Mouse (Mus musculus) spleen, adult 12 weeks (tissue): ENCODE results near the gene Dmbx1.

ENCODE experiments used
- DNase-seq: peaks from one replicate; pipeline ENCODE4 v3.0.0; 2022; ENCODE audit warnings: low spot score

Dmbx1 gene

DNA sequence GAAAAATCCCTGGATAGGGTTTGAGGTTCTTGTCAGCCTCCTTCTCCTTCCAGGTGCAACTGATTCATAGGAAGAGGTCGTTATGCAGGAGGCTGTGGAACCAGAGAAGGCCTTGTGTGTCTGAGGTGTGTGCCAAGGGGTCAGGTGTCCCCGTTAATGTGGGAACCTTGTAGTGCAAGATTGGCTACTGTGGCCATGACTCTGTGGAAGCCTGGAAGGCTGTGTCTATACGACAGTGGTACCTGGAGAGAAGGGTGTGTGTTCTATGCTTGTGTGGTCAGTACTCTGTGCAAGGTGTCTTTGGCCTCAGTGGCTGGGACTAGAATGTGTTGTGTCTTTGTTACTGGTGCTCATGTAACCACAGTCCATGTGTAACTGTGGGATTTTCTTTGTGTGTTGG is 955 bp upstream of the Dmbx1 start:
- no peak for DNase-seq

DNA sequence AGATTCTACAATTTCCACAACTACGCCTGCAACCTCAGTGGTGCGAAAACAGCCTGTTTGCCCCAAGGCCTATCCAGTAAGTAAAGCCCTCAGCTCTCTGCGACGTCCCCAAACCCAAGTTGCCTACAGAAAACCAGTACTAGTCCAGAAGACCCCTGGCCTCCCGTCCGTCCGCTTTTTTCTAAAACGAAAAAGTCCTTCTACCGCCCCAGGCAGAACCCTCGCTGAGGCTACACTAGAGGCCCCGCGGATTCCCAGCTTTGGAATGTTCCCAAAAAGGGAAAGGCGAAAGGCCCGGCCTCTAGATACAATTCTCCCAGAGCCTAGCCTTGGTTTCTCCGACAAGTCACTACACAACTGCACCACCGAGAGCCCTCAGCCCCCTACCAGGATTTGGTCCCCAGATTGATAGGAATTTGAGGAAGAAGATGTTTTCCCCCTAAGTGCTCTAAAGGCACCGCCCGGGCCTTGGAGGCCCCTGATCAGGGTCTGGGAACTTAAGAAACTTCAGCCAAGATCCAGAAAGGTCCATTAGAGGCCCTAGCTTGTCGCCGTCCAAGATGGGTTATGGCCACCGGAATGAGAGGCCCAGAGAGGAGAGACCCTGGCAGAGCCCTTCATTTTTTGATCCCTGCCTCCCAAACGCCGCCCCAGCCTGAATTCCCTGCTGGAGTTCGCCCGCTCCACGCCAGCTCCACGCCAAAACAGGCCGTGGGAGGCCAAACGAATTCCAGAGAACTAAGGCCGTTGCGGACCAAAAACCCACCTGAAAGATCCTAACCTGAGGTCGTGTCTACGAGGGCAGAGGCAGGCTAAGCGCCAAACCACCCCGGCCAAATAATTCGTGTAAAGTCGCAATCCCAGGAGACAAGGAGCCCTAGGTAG is 1.2 kb downstream of the Dmbx1 start:
- no peak for DNase-seq

DNA sequence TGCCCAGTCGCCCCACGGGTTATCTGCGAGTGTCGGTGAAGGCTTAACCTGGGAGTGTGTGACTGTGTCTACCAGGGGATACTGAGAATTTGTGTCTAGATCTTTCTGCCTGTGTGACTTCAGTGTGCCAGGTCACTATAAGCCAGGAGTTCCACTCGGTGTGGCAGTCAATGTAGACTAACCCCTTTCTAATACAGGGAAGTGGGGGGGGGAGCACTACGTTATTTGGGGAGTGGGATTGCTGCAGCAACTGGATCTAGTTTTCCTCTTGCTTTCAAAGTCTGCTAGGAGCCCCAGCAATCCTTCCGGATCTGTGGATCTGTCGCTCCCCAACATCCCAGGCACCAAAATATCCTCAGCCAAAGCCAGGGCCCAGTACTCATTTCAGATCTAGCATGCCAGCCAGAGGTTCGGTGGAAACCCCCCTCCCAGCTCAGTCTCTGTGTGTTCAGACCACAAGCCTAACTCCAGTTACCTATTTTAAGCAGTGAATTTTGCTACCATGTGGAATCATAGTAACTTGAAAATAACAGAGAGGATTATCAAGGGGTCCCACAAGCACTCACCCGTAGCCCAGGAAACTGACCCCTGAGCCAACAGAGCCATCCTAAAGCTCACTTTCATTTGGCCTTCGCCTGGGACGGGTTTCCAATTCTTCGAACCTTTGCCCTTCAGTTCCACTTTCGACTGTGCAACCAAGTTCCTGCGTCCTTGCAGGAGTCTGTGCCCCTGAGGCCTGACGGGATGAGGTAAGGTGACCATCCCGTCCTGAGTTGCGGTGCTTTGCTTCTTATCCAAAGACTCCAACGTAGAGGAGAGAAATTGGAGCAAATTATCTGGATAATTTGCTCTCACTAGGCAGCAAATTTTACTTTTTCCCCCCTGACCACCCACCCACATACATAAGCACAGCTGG is 2.4 kb downstream of the Dmbx1 start:
- DNase-seq: no peak

DNA sequence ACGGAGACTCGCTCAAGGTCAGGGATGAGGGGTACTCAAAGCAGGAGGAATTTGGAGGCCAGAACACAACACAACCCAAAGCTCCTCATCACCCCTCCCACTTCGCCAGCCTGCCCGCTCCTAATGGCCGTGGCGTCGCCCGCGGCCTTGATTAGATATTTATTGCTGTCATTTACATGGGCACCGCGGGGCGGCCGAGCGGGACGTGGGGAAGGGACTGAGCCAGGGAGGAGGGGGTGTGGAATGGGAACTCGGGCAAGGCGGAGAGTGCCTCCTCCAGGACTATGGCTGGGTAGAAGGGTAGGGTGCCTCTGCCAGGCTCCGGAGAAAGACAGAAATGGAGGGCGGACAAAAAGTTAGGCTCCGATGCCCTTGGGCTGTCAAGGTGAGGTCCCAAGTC is 3.1 kb downstream of the Dmbx1 start:
- DNase-seq: no peak

DNA sequence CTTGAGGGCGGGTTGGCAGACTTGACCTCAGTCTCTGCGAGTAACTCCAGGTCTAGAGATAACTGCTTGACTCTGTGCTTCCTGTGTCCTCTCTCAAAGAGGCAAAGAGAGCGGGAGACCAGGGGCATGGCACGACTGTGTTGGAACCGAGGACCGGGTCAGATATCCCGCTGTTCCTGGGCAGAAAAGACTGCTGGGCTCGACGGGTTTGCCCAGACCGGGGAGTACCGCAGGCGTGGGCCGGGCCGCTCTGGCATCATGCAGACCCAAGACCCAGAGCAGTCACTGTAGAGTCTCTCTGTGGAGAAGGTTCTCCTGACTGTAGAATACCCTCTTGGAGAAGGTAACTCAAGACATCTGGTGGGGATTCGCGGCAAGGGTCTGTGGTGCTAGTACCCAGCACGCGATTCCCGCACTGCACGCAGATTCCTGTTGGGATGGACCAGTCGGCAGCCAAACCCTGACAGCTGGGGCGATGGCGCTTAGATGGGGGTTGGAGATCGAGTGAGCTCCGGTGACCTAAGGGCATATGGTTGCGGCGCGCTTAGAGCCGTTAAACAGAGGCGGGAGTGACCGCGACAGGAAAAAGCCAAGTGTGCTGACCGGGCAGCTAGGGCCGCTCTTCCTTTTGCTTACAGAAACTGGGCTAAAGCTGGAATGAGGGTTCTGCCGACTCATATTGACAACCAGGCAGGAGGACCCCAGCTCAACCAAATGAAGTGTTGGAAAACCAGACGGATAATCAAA is 3.7 kb downstream of the Dmbx1 start:
- no peak for DNase-seq

DNA sequence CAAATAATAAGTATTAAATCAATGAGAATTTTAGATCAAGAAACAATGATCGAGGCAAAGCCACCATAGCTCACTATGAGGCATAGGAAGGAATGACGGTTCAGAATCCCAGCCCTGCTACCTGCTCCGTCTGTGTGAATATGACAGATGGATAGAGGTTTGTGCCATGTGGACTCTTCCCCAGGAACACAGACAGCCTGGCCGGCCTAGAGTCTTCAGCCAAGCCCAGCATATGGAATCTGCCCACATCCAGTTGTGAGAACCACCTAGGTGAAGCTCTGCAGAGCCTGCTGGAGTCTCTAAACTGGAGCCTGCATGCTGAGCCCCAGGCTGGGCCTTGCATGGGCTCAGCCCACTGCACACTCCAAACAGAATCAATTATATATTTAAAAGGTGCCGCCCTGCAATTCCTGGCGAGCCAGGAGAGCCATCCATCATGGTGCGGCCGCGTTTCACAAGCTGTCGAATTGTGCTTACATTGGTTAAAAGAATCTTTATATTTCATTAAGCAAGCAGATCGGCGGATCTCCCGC is 8.1 kb downstream of the Dmbx1 start:
- no peak for DNase-seq

DNA sequence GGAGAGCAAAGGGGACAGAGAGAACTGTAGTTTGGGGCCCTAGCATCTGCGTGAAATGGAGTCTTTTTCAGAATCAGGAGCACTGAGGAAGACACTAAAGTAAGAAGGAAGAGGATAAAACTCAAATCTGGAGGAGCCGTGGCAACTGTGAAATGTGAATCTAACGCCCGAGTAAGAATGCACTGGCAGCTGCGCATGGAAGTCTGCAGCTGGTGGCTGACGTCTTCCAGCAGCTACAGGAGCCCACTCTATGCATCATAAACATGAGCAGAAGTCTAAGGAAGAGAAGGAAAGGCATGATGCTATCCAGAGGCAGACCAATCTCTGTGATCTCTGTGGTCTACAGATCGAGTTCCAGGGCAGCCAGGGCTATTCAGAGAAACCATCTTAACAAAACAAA is 12.1 kb downstream of the Dmbx1 start:
- no peak for DNase-seq

DNA sequence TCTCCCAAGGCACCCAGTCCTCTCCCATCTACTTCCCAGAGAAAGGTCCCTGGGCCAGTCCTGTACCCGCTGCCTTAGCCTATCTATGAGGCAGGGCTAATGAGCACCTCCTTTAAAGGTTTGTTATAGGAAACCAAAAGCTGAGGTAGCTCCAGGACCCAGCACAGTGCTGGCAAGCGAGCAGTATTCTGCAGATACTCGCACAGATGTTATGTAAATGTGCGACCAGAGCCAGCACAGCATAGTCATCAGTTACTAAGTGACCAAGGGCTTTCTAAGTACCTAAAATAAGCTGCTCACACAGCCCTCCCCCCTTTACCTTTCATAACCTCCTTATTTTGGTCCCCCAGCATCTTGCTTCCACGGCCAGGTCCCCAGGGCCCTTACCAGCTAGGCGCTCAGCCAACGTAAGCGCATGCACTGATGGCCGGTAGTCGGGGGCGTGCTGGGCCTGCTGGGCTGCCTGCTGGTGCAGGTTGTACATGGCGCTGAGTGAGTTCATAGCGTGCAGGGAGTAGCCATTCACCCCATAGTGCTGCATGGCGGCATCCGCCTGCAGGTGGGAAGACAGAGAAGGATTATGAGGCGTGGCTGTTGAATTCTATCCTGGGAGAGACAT is 16.4 kb downstream of the Dmbx1 start:
- DNase-seq: no peak

DNA sequence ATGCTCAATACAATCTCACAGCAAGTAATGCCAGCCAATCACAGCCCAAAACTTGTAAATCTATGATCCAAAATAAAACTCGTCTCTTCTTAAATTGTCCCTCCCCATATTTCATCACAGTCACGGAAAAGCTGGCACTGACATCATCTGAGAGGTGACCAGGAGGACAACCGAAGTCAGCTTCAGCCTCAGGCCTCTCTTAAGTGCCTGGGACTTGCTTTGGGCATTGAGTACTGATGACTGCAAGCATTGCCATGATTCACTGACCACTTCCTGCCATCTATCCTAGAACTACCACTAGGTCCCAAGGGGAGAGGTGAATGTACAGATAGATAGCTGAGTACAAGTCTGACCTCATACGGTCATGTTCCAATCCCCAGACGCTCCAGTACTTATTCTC is 17.0 kb downstream of the Dmbx1 start:
- DNase-seq: no peak

DNA sequence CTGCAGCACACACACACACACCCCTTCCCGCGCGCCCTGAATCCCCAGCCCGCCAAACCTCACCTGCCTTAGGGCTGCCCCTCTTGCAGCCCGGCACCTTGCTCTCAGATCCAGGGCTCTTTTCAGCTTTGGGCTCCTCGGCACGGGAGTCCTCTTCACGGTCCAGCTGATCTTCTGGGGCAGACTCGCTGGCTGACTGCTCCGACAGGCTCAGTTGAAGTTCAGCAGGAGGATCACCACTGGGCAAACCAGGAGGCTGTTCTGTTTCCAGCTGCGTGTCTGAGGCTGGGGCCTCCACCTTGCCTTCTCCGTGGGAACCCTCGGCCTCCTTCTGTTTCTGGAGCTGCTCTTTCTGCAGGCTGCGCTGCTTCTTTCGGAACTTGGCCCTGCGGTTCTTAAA is 19.8 kb downstream of the Dmbx1 start:
- DNase-seq: no peak

DNA sequence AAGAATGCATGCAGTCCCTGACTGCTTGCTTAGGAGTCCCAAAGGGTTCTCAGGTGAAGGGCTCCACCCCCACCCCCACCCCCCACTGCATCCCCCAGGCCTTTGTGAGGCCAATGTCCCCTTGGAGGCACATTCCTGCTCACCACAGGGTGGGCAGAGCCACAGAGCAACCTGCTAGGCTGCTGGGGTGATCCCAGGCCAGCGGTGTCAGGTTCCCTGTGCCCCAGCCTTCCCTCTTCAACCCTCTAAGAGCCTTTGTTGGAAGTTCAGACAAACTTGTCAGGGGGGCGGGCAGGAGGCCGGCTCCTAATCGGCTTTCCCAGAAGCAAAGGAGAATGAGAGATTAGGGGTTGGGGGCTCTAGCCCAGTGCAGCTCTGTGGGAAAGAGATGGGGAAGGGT is 28.1 kb downstream of the Dmbx1 start:
- no peak for DNase-seq

DNA sequence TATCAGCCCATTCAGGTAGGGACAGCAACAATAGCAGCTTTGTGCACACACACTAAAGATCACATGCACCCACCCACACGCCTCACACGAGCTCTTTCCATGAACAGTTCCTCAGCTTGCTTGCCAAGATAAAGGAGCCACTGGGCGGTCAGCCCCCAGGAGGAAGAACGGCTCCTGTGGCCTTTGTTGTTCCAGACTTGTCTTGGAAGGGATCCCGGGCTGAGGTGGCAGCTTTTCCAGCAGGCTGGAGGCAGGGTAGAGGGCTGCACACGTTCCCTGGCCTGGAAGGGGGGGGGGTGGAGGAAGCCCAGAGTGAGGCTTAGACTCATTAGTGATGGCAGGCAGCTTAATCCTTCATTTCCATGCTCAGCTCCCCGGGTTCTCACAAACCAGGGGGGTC is 31.1 kb downstream of the Dmbx1 start:
- no peak for DNase-seq

DNA sequence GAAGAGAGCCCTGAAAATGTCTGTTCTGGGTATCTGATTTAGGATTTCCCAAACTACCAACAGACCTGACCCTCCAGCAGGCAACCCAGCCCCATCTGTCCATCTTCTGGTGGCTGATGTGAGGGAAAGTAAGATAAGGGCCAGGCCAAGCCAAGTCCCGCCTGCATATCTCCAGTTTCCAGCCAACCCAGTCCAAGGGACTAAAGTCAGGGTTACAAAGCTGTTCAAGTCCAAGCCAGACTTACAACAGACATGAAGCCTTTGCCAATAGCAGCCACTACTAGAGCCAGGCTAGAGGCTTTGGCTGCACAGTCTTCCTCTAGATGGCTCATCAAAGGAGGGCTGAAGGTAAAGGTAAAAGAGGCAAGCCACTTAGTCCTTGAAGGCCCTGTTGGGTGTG is 31.7 kb downstream of the Dmbx1 start:
- no peak for DNase-seq

DNA sequence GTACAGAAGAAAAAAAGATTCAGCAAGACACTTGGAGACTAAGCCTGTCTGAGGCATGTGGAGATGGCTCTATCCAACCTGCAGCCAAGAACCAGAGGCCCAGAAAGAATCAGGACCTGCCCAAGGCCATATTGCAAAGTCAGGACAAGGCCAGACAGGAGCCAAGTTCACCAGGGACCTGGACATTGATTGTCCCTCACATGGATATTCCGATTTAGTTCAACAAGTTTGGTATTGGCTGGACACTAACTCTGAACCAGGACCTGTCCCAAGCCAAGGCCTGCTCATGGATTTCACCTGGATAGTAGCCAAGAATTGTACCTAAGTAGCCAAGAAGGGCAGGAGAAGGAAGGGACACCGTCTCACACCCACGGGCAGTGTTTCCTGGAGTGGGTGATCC is 32.9 kb downstream of the Dmbx1 start:
- DNase-seq: no peak

DNA sequence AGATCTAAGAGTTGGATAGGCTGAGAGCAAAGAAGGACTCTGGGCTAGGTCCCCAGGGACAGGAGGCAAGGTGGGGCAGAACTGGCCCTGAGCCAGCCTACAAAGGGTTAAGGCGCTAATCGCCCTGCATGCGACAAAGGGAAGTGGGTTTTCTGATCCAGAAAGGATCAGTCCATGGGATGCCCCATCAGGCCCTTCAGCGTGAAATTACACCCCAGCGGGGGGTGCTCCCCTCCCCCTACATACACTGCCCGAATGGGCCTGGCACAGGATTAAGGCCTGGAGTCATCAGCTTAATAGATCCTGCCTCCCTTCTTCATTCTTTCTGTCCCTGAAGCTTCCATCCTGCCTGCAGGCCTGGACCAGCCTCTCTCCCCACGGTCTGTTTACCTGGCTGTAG is 34.0 kb downstream of the Dmbx1 start:
- no peak for DNase-seq

DNA sequence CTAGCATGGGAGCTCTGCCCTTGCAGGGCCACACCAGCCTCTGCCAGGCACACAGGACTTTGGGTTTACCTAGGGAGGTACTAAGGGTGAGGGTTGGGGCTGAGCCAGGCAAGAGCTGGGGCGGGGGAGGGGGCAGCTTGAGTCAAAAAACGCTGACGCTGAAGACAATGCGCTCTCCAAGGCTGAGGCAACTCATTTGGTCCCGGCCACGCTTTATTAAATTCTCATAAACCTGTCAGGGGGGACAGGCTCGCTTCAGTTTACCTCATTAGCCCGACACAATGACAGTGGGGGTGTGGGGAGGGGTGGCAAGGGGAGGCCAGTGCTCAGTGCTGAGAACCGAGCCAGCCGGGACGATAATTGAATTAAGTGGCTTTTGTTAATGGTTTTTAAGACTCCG is 35.4 kb downstream of the Dmbx1 start:
- DNase-seq: no peak

DNA sequence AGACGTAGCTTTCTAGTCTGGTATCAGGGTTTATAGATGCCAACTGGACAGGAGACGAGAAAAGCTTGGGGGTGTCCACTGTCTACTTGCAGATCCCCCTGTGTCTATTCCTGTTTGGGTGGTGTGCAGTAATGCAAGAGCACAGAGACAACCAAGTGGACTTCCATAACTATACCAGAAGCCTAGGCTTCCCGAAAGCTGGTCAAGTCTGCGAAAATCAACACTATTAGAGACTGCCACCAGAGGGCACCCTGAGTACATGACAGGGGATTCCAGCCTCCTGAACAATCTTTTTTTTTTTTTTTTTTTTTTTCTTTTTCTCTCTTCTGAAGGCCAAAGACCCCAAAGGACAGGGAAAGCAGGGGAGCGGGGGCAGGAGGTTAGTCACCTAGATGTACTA is 36.9 kb downstream of the Dmbx1 start:
- DNase-seq: peak; percentile 23

DNA sequence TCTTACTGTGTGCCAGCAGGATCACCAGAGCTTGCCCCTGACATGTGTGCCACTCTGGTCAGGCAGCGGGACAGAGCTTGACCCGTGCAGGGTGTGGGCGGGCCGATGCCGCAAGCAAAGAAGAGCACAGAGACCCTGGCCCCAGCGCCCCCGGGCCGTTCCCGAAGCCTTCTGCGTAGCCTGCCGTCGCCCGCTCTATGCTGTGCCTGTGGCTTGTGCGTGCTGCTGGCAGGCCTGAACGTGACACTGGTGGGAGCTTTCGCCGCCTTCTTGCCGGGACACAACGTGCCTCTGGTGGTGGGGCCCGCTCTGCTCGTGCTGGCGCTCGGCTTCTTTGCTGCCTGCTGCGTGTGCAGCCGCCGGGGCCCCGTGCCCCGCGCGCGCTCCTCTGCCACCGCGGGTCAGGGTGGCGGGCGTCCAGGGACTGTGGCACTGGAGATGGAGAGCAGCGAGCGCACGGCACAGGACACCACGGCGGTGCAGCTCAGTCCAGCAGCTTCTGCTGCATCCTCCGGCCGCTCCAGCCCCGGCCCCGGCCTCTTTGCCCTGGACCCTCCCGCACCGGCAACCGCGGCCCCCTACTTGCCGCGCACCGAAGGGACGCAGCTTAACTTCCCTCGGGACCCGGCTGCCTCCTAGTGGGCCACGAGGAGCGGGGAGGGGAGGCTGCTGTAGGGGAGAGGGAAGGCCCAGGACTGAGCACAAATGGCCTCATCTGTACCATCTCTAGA is 41.7 kb downstream of the Dmbx1 start:
- DNase-seq: no peak

DNA sequence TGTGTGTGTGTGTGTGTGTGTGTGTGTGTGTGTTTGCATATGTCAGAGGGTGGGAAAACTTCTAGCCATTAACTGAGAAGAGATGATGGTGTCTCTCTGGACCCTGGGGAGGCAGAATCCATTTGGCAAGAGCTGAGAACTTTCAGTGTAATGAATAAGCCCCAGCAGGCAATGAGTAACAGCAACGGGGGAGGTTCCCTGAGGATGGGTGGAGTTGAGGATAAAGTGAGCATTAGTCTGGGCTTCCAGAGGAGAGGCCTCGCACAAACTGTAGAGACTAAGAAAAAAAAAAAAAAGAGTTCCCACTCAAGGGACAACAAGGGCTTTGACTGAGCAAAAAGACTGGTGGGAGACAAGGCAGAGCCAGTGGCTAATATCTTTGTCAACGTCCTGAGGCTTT is 45.4 kb downstream of the Dmbx1 start:
- no peak for DNase-seq

DNA sequence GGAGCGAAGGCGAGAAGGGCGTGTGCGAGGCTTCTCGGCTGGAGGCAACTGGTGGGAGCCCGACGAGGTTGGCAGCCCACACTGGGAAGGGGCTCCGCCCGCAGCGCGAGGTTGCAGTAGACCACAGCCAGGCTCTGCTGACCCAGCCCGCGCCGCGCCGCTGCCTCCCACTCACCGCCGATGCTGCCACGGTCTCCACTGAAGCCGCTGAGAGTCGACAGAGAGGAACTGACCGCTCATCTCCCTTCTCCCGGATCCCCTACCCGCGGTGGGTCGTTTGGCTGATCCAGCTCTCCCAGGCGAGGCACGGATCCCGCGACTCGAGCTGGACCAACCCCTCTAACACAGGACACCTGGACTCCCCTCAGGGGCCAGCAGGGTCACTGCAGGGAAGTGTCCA is 49.2 kb downstream of the Dmbx1 start, which contains the start of gene 6430628N08Rik:
Gene 6430628N08Rik (plus strand): TSS at position 113 of the 400 bp plus-strand sequence.
- no peak for DNase-seq

DNA sequence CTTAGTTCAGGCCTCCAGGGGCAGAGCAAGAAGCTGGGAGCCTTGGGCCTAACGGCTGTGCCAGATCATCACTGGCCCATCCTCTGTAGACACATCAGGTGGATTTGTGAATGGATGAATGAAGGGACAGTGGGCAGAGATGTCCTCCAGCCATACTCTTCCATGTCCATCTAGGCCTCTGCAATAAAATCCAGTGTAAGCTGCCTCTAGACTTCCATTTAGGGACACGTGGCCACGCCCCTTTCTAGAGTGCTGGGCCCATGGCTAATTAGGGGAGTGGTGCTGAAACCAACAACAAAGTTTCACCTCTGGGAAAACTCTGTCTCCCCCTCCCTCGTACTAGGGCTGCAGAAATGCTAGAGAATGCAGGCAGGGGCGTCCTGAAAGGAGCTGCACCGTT is 49.7 kb downstream of the Dmbx1 start:
- no peak for DNase-seq
